Mouse (Mus musculus) ES-E14 (cell line): ENCODE measurements around the gene Mt2. TPM values are rescaled to one million over a fixed set of nuclear protein-coding genes. Genes with fewer than 3 reads are reported as not detected.

Experiments
- DNase-seq: peaks from one replicate; pipeline ENCODE4 v3.0.0-alpha.2; 2013; ENCODE audit warnings: low read depth, low spot score
- H3K27ac ChIP-seq: 2 replicates; pipeline ENCODE4 v1.5.1; 2012; ENCODE audit warnings: low read depth, mild to moderate bottlenecking, low read length, moderate library complexity, mixed read lengths; ENCODE audit not compliant: poor library complexity, insufficient read depth, severe bottlenecking
- H3K36me3 ChIP-seq: 2 replicates; pipeline ENCODE4 v1.6.1; 2012; ENCODE audit warnings: mild to moderate bottlenecking, low read length, moderate library complexity, mixed read lengths; ENCODE audit not compliant: control insufficient read depth, poor library complexity, insufficient read depth, severe bottlenecking
- H3K4me1 ChIP-seq, 2 experiments: fragments of 150-350 bp in 1 of 2; sonication (generic) in 1 of 2; 2 replicates each; pipeline ENCODE4 v1.6.1; 2012; ENCODE audit warnings: low read length in 2 of 2, mild to moderate bottlenecking in 1 of 2, mixed read lengths in 1 of 2; ENCODE audit not compliant: control insufficient read depth in 2 of 2, insufficient read depth in 2 of 2, poor library complexity in 1 of 2
- H3K4me3 ChIP-seq, 2 experiments: fragments of 150-350 bp in 1 of 2; sonication (generic) in 1 of 2; 2 replicates each; pipeline ENCODE4 v1.5.1; 2012; ENCODE audit warnings: low read length in 2 of 2, low read depth in 1 of 2, mild to moderate bottlenecking in 1 of 2, mixed read lengths in 1 of 2; ENCODE audit not compliant: insufficient read depth in 1 of 2, poor library complexity in 1 of 2, severe bottlenecking in 1 of 2
- H3K9ac ChIP-seq: 2 replicates; pipeline ENCODE4 v1.6.1; 2012; ENCODE audit warnings: low read depth, mild to moderate bottlenecking, low read length, mixed read lengths; ENCODE audit not compliant: poor library complexity, insufficient read depth, severe bottlenecking
- H3K9me3 ChIP-seq: fragments of 150-350 bp; sonication (generic); 2 replicates; pipeline ENCODE4 v1.6.1; 2012; ENCODE audit warnings: low read depth, mild to moderate bottlenecking, low read length; ENCODE audit not compliant: control insufficient read depth, insufficient read depth
- CHD2 ChIP-seq: IDR thresholded peaks from 2 replicates; pipeline ENCODE4 v1.6.1; 2014; ENCODE audit warnings: mild to moderate bottlenecking, low read depth, low read length, inconsistent platforms
- HCFC1 ChIP-seq: IDR thresholded peaks from 2 replicates; pipeline ENCODE4 v1.6.1; 2012; ENCODE audit warnings: low read length, inconsistent platforms, borderline replicate concordance; ENCODE audit not compliant: insufficient read depth
- MAFK ChIP-seq: IDR thresholded peaks from 2 replicates; pipeline ENCODE4 v1.6.1; 2014; ENCODE audit warnings: mild to moderate bottlenecking, low read depth, low read length, inconsistent platforms; ENCODE audit not compliant: insufficient read depth
- ZC3H11A ChIP-seq: IDR thresholded peaks from 2 replicates; pipeline ENCODE4 v1.6.1; 2012; ENCODE audit warnings: low read depth, mild to moderate bottlenecking, inconsistent platforms, low read length, borderline replicate concordance
- ZNF384 ChIP-seq: IDR thresholded peaks from 2 replicates; pipeline ENCODE4 v1.6.1; 2012; ENCODE audit warnings: low read depth, low read length, inconsistent platforms
- in situ Hi-C, 2 experiments: fragments of 600-800 bp; cut with MboI; formaldehyde crosslinking; loops; one replicate each; pipeline ENCODE4 v1.15.1; 2025; ENCODE audit warnings: low sequenced_read_pairs in 2 of 2, inconsistent platforms in 1 of 2; ENCODE audit not compliant: unreplicated experiment in 2 of 2
- total RNA-seq: library from RNA; depleted of rRNA; stranded (reverse); fragments of 300-350 nt; gene quantifications from 2 replicates; pipeline ENCODE4 v1.2.3, GENCODE M21; 2012

Gene Mt2
- total RNA-seq, 1 experiment: 635 TPM

DNA sequence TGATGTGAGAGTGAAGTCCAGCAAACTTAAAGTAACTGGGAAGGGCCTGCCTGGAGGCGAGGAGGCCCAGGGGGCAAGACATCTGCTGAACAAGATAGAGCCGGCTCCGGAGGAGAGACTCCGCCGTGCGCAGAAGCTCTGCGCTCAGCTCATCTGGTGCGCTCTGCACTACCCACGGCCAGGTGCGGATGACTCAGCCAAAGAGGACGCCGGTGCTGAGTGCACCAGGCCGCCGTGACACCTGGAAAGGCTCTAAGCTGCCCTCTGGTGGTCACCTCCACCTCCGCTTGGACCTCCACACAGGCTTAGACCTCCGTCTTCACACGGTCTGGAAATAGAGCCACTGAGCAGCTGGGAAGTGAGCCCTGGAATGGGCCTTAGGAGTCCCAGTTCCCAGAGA is 14.1 kb downstream of the Mt2 start:
- peak overlapping the region; percentile 61 for H3K27ac ChIP-seq
- no peaks in the 10 kb centered on the region for H3K9me3 ChIP-seq
- H3K9ac ChIP-seq: peak overlapping the region; percentile 58
- peaks cover 15 to 32% of the 10 kb centered on the region in 2 experiments for H3K4me1 ChIP-seq
- peak overlapping the region; percentile 7 to 15; a peak in 3 of 4 replicates for H3K4me3 ChIP-seq
- DNase-seq: no peak
- TF ChIP-seq HCFC1 (no peak), ZC3H11A (peak; percentile 6; the same call in 1 of the 2 replicates), MAFK (peak; percentile 99), CHD2 (no peak)
- in situ Hi-C loops: no loop called here
- no peaks in the 10 kb centered on the region for H3K36me3 ChIP-seq

DNA sequence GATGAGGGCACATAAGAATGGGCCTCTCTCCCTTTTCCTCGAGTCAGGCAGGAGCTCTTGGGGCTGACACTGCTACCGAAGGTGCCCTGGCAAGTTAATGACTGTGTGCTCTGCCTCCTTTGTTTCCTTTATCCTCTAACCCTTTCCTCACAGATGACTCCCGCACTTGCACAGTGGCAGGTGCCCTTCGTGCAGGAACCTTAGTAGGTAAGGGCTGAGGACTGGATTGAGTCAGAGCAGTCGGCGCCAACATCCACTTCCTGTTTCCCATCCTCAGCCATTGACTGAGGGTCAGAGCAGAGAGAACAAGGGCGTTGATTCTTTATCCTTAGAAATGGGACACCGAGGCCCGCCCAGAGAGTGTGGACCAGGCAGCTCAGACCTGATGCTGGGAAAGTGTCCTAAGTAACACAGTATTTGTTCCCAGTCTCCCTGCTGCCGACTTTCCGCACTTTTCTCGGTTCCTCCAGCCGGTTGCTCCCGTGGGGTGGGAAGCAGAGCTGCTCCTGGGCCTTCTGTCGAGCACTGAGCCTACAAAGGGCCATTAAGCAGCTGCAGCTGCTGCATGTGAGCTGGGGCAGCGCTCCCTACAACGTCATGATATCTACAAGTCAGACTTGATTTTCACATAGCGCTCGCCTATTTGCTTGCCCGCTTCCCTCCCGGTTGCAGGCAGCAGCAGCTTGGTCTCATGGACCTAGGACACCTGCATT is 15.0 kb downstream of the Mt2 start:
- no peak for DNase-seq
- Histone ChIP-seq H3K4me1 (peaks cover 12 to 34% of the 10 kb centered on the region in 2 experiments), H3K36me3 (no peaks in the 10 kb centered on the region), H3K27ac (peak overlapping the region; percentile 60), H3K9ac (peak overlapping the region; percentile 58), H3K9me3 (no peaks in the 10 kb centered on the region), H3K4me3 (peak overlapping the region; percentile 9; a peak in 2 of 4 replicates)
- in situ Hi-C loops: no loop called here
- TF ChIP-seq MAFK (no peak), CHD2 (no peak), ZNF384 (no peak), ZC3H11A (no peak), HCFC1 (no peak)

DNA sequence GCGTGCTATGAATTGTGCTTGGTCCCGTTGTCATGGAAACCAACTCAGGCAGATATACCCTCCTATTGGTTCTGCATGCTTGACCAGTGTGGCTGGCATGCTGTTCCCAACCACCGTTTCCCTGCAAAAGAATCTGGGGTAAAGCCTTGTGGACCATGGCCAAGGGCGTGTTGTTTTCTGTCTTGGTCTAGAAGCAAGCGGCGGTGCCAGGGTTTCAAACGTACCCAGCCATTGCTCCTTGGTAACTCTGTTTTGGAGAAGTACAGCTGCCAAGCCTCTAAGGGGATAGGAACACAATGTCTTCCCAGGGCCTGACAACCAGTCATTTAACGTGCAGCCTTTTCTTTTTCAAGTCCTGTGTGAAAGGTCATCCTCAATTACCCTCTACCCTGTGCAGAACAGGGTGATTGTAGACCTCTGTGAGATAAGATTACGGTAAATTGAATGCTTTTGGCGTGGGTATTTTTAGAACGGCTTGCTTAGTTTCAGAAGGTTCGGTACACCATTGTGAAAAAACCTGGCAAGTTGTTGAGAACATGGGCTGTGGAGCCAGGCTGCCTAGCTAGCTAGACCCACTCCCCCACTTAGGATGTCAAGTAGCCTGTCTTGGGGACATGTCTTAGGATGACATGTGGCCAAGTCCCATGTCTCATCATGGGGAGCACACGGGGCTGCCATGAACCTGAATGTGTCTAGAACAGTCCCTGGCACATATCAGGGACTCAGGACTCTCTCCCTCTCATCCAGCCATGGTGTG is 17.0 kb downstream of the Mt2 start:
- no peaks in the 10 kb centered on the region for H3K36me3 ChIP-seq
- in situ Hi-C loops: no loop called here
- no peak overlapping the region for H3K9ac ChIP-seq
- H3K9me3 ChIP-seq: no peaks in the 10 kb centered on the region
- H3K4me1 ChIP-seq: peaks cover 7 to 32% of the 10 kb centered on the region in 2 experiments
- TF ChIP-seq ZC3H11A (no peak), ZNF384 (no peak), HCFC1 (no peak), MAFK (no peak), CHD2 (no peak)
- H3K4me3 ChIP-seq: no peak overlapping the region
- no peak overlapping the region for H3K27ac ChIP-seq
- no peak for DNase-seq

DNA sequence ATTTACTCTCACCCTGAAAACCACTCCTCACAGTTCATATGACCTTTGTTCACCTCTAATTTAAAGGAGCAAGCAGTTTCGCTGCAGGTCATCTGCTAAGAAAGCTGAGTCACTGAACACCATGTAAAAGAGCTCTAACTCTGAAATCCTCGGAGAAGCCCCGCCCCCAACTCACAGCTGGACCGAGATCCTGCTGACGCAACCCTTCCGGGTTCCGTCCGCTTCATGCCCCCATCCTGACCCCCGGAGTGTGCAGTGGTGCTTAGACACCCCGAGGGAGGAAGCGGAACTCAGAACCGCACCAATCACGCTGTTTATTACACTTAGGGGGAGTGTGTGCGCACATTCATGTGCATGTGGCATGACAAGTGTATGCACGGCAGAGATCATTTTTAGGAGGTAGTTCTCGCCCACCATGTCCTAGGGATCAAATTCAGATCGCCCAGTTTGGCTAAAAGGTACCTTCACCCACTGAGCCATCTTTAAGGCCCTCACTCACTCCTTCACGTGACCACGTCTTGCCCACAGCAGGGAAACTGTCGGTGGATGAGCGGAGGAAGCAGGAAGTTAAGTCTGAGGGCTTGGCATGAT is 18.7 kb downstream of the Mt2 start:
- Histone ChIP-seq H3K36me3 (no peaks in the 10 kb centered on the region), H3K9ac (peak overlapping the region; percentile 62), H3K9me3 (no peaks in the 10 kb centered on the region), H3K27ac (peak overlapping the region; percentile 89), H3K4me3 (peak overlapping the region; percentile 16 to 29), H3K4me1 (peaks cover 3 to 29% of the 10 kb centered on the region in 2 experiments)
- TF ChIP-seq HCFC1 (no peak), CHD2 (no peak), MAFK (peak; percentile 94)
- in situ Hi-C loops: no loop called here
- no peak for DNase-seq
